Mouse (Mus musculus) erythroid progenitor cell, adult 5-6 weeks (primary cell): ENCODE measurements around the gene Olfr1497. TPM values are rescaled to one million over a fixed set of nuclear protein-coding genes. Genes with fewer than 3 reads are reported as not detected.
"Not testable (repeated sequence)": the region's sequence is repeated elsewhere in the genome, so short reads cannot be mapped to it uniquely, and the experiment has no call there.

Experiments
- ATAC-seq: replicated peaks from 2 replicates; pipeline ENCODE4 v1.8.0; 2016; ENCODE audit warnings: moderate number of reproducible peaks, mild to moderate bottlenecking, moderate TSS enrichment, inconsistent platforms; ENCODE audit not compliant: poor library complexity, low FRiP score, severe bottlenecking
- total RNA-seq, 2 experiments: library from RNA; stranded (forward) in 1 of 2; stranded (reverse) in 1 of 2; fragments of 150-400 nt in 1 of 2; fragments of 186-747, 209-891 nt in 1 of 2; gene quantifications; 2 replicates each; pipeline versions ENCODE4 v1.2.3 to v1.2.4; 2015 to 2017; ENCODE audit warnings: low replicate concordance in 2 of 2

Gene Olfr1497
- total RNA-seq (2015; ENCODE audit: low replicate concordance) (not detected in 2 replicates), total RNA-seq (2017; ENCODE audit: low replicate concordance) (not detected in 2 replicates)

DNA sequence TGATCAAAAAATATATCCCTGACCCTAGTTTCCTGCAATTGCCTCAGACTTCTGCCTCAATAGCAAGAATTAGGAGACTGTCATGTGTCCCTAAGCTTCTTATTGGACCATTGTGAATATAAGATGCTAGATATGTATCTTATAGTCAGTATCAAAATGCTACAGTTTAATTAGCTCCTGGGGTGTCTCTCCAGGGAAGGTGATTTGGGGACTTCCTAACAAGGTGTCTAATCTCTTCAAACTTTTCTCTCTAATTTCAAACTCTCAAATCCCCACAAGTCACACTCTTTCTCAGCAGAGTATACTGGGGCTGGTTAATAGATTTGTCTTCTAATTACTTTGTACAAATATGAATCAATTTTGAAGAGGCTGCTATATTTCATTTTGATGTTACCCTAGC is at the start of gene Olfr1497:
TSS of gene Olfr1497 (minus strand) at position 101 of the 400 bp plus-strand sequence.
- ATAC-seq = no peak

DNA sequence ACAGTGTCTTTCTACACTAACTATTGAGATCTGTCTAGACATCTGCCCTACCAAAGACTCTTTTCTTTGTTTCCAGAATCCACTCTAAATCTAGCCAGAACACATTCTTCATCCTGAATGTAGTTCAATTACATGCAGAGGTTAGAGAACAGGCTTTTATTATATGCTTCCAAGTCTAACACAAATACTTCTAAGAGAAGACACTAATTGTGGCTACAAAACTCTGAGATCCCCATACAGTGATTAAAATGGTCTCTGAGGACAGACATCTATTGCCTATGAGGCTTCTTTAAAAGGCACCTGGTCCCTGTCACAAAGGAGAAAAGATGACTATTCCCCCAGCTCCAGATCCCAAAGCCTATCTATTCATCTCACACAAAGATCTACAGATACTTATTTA is 32.4 kb upstream of the Olfr1497 start, which contains the start of gene Olfr1500:
TSS of gene Olfr1500 (minus strand) at position 101 of the 400 bp plus-strand sequence.
- ATAC-seq = no peak

DNA sequence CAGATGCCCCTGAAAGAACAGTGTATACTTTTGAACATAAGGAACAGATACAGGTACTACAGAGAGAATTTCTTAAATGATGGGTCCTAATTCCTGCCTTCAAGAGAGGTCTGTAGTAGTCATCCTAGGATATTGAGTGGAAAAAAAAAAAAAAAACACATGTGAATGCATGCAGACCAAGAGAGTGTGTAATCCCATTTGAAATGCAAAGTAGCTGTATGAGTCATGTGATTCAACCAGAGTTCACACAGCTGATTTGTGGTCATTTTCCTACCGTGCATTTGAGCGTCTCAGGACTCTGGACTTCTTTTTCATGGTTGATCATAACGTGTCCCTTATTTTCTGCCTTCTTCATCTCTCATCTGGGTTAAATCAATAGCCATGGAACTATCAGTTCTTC is 30.4 kb upstream of the Olfr1497 start:
- no peak for ATAC-seq

DNA sequence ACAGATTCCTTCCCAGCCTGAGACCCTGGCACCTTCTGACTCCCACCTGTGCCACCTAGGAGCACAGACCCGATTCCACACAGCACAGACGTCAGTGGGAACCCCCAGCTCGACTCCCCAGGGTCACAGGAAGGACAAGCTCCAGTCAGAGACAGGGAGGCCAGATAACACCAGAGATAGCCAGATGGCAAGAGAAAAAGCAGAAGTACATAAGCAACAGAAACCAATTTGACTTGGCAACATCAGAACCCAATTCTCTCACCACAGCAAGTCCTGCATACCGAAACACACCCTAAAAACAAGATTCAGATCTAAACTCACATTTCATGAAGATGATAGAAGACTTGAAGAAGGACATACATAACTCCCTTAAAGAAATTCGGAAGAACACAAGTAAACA is 22.8 kb upstream of the Olfr1497 start:
- no peak for ATAC-seq

- ATAC-seq = no peak
These were observed 21.3 kb upstream of the Olfr1497 start, which contains the start of gene Olfr1499 for GRCm38 (mm10) chr19:13819347-13819746. Gene Olfr1499, minus strand, starts transcription at chr19:13819447.

GRCm38 (mm10) chr19:13818827-13819226 is 20.8 kb upstream of the Olfr1497 start:
- ATAC-seq = no peak

DNA sequence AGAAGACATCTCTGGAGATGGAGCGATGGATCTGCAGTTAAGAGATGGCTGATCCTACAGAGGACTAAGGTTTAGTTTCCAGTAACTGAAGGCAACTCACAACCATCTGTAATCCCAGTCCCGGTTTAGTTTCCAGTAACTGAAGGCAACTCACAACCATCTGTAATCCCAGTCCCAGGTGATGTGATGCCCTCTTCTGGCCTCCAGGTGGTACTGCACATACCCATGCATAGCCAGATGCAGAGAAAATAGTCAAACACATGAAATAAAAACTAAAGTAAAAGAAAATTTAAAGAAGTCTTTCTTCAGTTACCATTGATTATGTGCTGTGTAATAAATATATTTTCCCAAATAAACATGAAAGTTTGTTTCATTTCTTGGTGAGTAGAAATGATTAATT is 14.8 kb upstream of the Olfr1497 start:
- ATAC-seq = no peak

DNA sequence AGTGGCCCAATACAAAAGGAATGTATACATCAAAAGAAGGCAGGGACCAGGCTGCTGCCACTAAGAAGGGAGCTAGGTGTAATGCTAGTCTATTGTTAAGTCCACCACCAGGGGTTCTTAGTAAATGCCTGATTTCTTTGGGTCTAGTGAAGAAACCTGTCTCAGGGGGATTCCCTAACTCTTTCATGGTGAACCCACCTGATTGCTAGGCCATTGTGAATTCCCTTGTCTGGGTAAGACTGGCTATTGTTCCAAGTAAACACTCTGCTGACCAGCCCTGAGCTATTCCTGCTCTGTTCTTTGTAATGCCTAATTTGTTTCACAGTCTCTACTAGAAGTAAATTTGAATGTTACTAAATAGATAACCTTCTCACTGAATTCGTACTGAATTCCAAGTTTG is 7.5 kb upstream of the Olfr1497 start:
- not testable (repeated sequence) for ATAC-seq

GRCm38 (mm10) chr19:13777578-13777977 is 20.4 kb downstream of the Olfr1497 start, which contains the start of gene Olfr1496:
Gene Olfr1496, plus strand, starts transcription at chr19:13777878.
- ATAC-seq = no peak

- no peak for ATAC-seq
These were observed 29.3 kb downstream of the Olfr1497 start for GRCm38 (mm10) chr19:13768565-13769276.

DNA sequence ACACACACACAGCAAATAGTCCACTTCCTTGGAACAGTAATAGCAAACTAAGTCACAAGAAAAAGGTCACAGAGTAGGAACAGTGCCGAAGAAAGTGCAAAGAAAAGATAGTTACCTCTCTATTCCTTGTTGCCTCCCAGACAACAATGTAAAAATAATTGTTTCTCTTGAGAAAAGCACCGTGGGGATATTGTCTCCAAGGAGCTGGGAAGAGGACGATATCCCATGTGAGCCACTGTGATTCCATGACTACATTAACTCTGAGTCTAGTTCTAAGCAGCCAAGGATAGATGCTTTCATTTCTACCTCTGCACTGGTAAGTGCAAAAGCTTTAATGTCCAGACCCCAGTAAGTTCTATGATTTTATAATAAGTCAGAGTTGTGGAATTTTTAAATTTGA is 33.7 kb downstream of the Olfr1497 start, which contains the start of gene Olfr1495:
TSS of gene Olfr1495 (plus strand) at position 301 of the 400 bp plus-strand sequence.
- ATAC-seq = no peak

- ATAC-seq = no peak
These were observed 48.6 kb downstream of the Olfr1497 start for GRCm38 (mm10) chr19:13749366-13749765.

Other genes starting within 250 kb of the Olfr1497 start
- gene Olfr1484, start 214.7 kb downstream of the Olfr1497 start, total RNA-seq (2015; ENCODE audit: low replicate concordance) = not detected in 2 replicates
- gene Olfr1484, start 214.7 kb downstream of the Olfr1497 start, total RNA-seq (2017; ENCODE audit: low replicate concordance) = 0.39 TPM in 1 of 2 replicates, not detected in the other
- gene Olfr1487, start 180.8 kb downstream of the Olfr1497 start, total RNA-seq (2015; ENCODE audit: low replicate concordance) = not detected in 2 replicates
- gene Olfr1487, start 180.8 kb downstream of the Olfr1497 start, total RNA-seq (2017; ENCODE audit: low replicate concordance) = not detected in 2 replicates
- gene Olfr1489, start 166.6 kb downstream of the Olfr1497 start, total RNA-seq (2015; ENCODE audit: low replicate concordance) = not detected in 2 replicates
- not detected in 2 replicates for gene Olfr1489, start 166.6 kb downstream of the Olfr1497 start, total RNA-seq (2017; ENCODE audit: low replicate concordance)
- not detected in 2 replicates for gene Olfr1490, start 147.1 kb downstream of the Olfr1497 start, total RNA-seq (2015; ENCODE audit: low replicate concordance)
- gene Olfr1490, start 147.1 kb downstream of the Olfr1497 start, total RNA-seq (2017; ENCODE audit: low replicate concordance) = not detected in 2 replicates
- gene Olfr1491, start 100.9 kb downstream of the Olfr1497 start, total RNA-seq (2015; ENCODE audit: low replicate concordance) = not detected in 2 replicates
- not detected in 2 replicates for gene Olfr1491, start 100.9 kb downstream of the Olfr1497 start, total RNA-seq (2017; ENCODE audit: low replicate concordance)
- not detected in 2 replicates for gene Olfr1493-ps1, start 74.9 kb downstream of the Olfr1497 start, total RNA-seq (2015; ENCODE audit: low replicate concordance)
- gene Olfr1493-ps1, start 74.9 kb downstream of the Olfr1497 start, total RNA-seq (2017; ENCODE audit: low replicate concordance) = not detected in 2 replicates
- gene Olfr1494, start 58.5 kb downstream of the Olfr1497 start, total RNA-seq (2015; ENCODE audit: low replicate concordance) = not detected in 2 replicates
- gene Olfr1494, start 58.5 kb downstream of the Olfr1497 start, total RNA-seq (2017; ENCODE audit: low replicate concordance) = not detected in 2 replicates
- gene Olfr1495, start 33.6 kb downstream of the Olfr1497 start, total RNA-seq (2015; ENCODE audit: low replicate concordance) = not detected in 2 replicates
- not detected in 2 replicates for gene Olfr1495, start 33.6 kb downstream of the Olfr1497 start, total RNA-seq (2017; ENCODE audit: low replicate concordance)
- gene Olfr1496, start 20.3 kb downstream of the Olfr1497 start, total RNA-seq (2015; ENCODE audit: low replicate concordance) = not detected in 2 replicates
- not detected in 2 replicates for gene Olfr1496, start 20.3 kb downstream of the Olfr1497 start, total RNA-seq (2017; ENCODE audit: low replicate concordance)
- not detected in 2 replicates for gene Olfr1499, start 21.2 kb upstream of the Olfr1497 start, total RNA-seq (2015; ENCODE audit: low replicate concordance)
- gene Olfr1499, start 21.2 kb upstream of the Olfr1497 start, total RNA-seq (2017; ENCODE audit: low replicate concordance) = not detected in 2 replicates
- gene Olfr1500, start 32.3 kb upstream of the Olfr1497 start, total RNA-seq (2015; ENCODE audit: low replicate concordance) = not detected in 2 replicates
- gene Olfr1500, start 32.3 kb upstream of the Olfr1497 start, total RNA-seq (2017; ENCODE audit: low replicate concordance) = not detected in 2 replicates
- gene Olfr1501, start 52.5 kb upstream of the Olfr1497 start, total RNA-seq (2015; ENCODE audit: low replicate concordance) = not detected in 2 replicates
- not detected in 2 replicates for gene Olfr1501, start 52.5 kb upstream of the Olfr1497 start, total RNA-seq (2017; ENCODE audit: low replicate concordance)
- not detected in 2 replicates for gene Olfr1502, start 63.6 kb upstream of the Olfr1497 start, total RNA-seq (2015; ENCODE audit: low replicate concordance)
- gene Olfr1502, start 63.6 kb upstream of the Olfr1497 start, total RNA-seq (2017; ENCODE audit: low replicate concordance) = not detected in 2 replicates
- gene Olfr1504, start 99.7 kb upstream of the Olfr1497 start, total RNA-seq (2015; ENCODE audit: low replicate concordance) = not detected in 2 replicates
- gene Olfr1504, start 99.7 kb upstream of the Olfr1497 start, total RNA-seq (2017; ENCODE audit: low replicate concordance) = not detected in 2 replicates
- not detected in 2 replicates for gene Olfr1505, start 115.3 kb upstream of the Olfr1497 start, total RNA-seq (2015; ENCODE audit: low replicate concordance)
- not detected in 2 replicates for gene Olfr1505, start 115.3 kb upstream of the Olfr1497 start, total RNA-seq (2017; ENCODE audit: low replicate concordance)